Mouse (Mus musculus) gastrocnemius, postnatal 36 days (tissue): ENCODE measurements at regions not wholly inside any gene's neighbourhood (a gene's known extent, or its start where the extent isn't known, plus 50 kb on each side); places are given as distances from the start of the nearest gene placed in this dataset.

Experiments
- DNase-seq, 2 experiments: peaks; one replicate each; pipeline ENCODE4 v3.0.0; 2022
- intact Hi-C: fragments of 180-260 bp; cut with DNase I; formaldehyde crosslinking; loops from one replicate; pipeline ENCODE4 v1.15.1; 2025

- no peak for DNase-seq
- intact Hi-C loops: no loop called here
Observed at GRCm38 (mm10) chr2:92848962-92849361, 65.9 kb upstream of the Syt13 start.

- no peak for DNase-seq
- intact Hi-C loops: no loop called here
Observed at GRCm38 (mm10) chr2:92851336-92851735, 63.6 kb upstream of the Syt13 start.

GRCm38 (mm10) chr2:92853175-92853574 is 61.7 kb upstream of the Syt13 start:
- no peak for DNase-seq
- intact Hi-C loops: no loop called here

- no peak for DNase-seq
- intact Hi-C loops: no loop called here
Observed at GRCm38 (mm10) chr2:92854331-92854730, 60.6 kb upstream of the Syt13 start.

GRCm38 (mm10) chr2:92856047-92856446 is 58.9 kb upstream of the Syt13 start:
- DNase-seq: no peak
- intact Hi-C loops: no loop called here

- intact Hi-C loops: no loop called here
- DNase-seq: no peak
Observed at GRCm38 (mm10) chr2:92860502-92861197, 54.2 kb upstream of the Syt13 start.
